Mouse (Mus musculus) G1E (cell line): Measurements from ENCODE around the gene Rpl32.

Experiments
- CTCF ChIP-seq: IDR thresholded peaks from 2 replicates; pipeline ENCODE4 v1.5.1; 2012; ENCODE audit warnings: low read depth, low read length, inconsistent platforms, mixed read lengths
- GATA1 ChIP-seq: IDR thresholded peaks from 2 replicates; pipeline ENCODE4 v1.6.1; 2012; ENCODE audit warnings: borderline replicate concordance, low read length, inconsistent platforms, mixed read lengths
- GATA2 ChIP-seq: IDR thresholded peaks from 2 replicates; pipeline ENCODE4 v1.6.1; 2012; ENCODE audit warnings: low read depth, low read length, inconsistent platforms, borderline replicate concordance

- TF ChIP-seq GATA1 (no peak), CTCF (no peak), GATA2 (no peak)
These were observed 44.4 kb downstream of the Rpl32 start for GRCm38 (mm10) chr6:115764179-115764578.
